ENCODE assay signal across 18 mouse cellular contexts in genomic region chr8:80843744-80844434, GRCm38 (mm10). TPM values are rescaled to one million over a fixed set of nuclear protein-coding genes. Genes with fewer than 3 reads are reported as not detected.
DNase-seq lines count a peak whose midpoint lies in the region; ATAC-seq and TF ChIP-seq lines count a peak whose summit lies in the region.
"Had no signal": no experiment of that assay in that cellular context is flagged by ENCODE, and none has a peak within 500 bp of the region (broad histone marks: within the 10 kb centered on the region; RNA-seq: fewer than 3 reads in every experiment).

No protein-coding gene starts in this region.

- H3K36me3 ChIP-seq in heart, embryonic 10.5 days = peaks cover 8% of the 10 kb centered on the region; the same call in 1 of the 2 replicates
- no peaks in the 10 kb centered on the region for H3K36me3 ChIP-seq in kidney, embryonic 16.5 days (ENCODE audit: insufficient read depth, low read length)
- no peaks in the 10 kb centered on the region for H3K36me3 ChIP-seq in limb, embryonic 14.5 days (ENCODE audit: control insufficient read depth, insufficient read depth, low read length)
- H3K36me3 ChIP-seq in forebrain, postnatal 0 days (ENCODE audit: insufficient read depth) = no peaks in the 10 kb centered on the region
- H3K36me3 ChIP-seq: limb, embryonic 13.5 days; midbrain, embryonic 12.5 days; neural tube, embryonic 13.5 days had no signal

- peaks cover 57% of the 10 kb centered on the region for H3K4me1 ChIP-seq in heart, embryonic 10.5 days
- H3K4me1 ChIP-seq in kidney, embryonic 16.5 days (ENCODE audit: insufficient read depth, low read length) = peaks cover 18% of the 10 kb centered on the region
- peaks cover 38% of the 10 kb centered on the region for H3K4me1 ChIP-seq in limb, embryonic 14.5 days (ENCODE audit: control insufficient read depth, insufficient read depth, low read length)
- H3K4me1 ChIP-seq in forebrain, postnatal 0 days (ENCODE audit: insufficient read depth) = no peaks in the 10 kb centered on the region
- H3K4me1 ChIP-seq: midbrain, embryonic 12.5 days had no signal

- no peak overlapping the region for H3K4me2 ChIP-seq in kidney, embryonic 16.5 days (replicated peaks; ENCODE audit: low read depth, low read length)
- H3K4me2 ChIP-seq in limb, embryonic 14.5 days (replicated peaks; ENCODE audit: low read depth, low read length, severe bottlenecking) = no peak overlapping the region
- no peak overlapping the region for H3K4me2 ChIP-seq in forebrain, postnatal 0 days (ENCODE audit: low read depth)
- H3K4me2 ChIP-seq: limb, embryonic 13.5 days; midbrain, embryonic 12.5 days; neural tube, embryonic 13.5 days had no signal

- TF ChIP-seq POLR2A in limb, embryonic 14.5 days (IDR thresholded peaks at IDR 0.05; ENCODE audit: borderline replicate concordance, extremely low read depth, insufficient read depth, insufficient read length) = no peak

- intact Hi-C loops in heart, postnatal 14 days (cut with DNase I) = no loop called here

- no peak for DNase-seq in heart, embryonic 10.5 days (ENCODE audit: low spot score)
- DNase-seq in heart, postnatal 14 days = no peak
- no peak for DNase-seq in kidney, postnatal 4 days
- DNase-seq in fibroblast of lung, adult 2 months (ENCODE audit: low read depth) = peak; percentile 87
- DNase-seq in limb, embryonic 14.5 days (ENCODE audit: low spot score) = no peak
- no peak for DNase-seq in MN1 (ENCODE audit: low spot score)
- no peak for DNase-seq in forebrain, postnatal 0 days
- DNase-seq: cerebellum, adult 9-11 months; kidney, adult 8-10 months; right cerebral cortex, postnatal 14 days; thymus, postnatal 25 days had no signal

- no peaks in the 10 kb centered on the region for H3K9me3 ChIP-seq in heart, embryonic 10.5 days
- no peaks in the 10 kb centered on the region for H3K9me3 ChIP-seq in kidney, embryonic 16.5 days (ENCODE audit: low read length)
- no peaks in the 10 kb centered on the region for H3K9me3 ChIP-seq in limb, embryonic 14.5 days (ENCODE audit: control insufficient read depth, low read length)
- H3K9me3 ChIP-seq in forebrain, postnatal 0 days (ENCODE audit: low read length) = no peaks in the 10 kb centered on the region
- H3K9me3 ChIP-seq: limb, embryonic 13.5 days; midbrain, embryonic 12.5 days; neural tube, embryonic 13.5 days had no signal

- peak overlapping the region; percentile 77 for H3K27ac ChIP-seq in heart, embryonic 10.5 days
- H3K27ac ChIP-seq in kidney, embryonic 16.5 days (ENCODE audit: low read length) = peak overlapping the region; percentile 52; the same call in 1 of the 2 replicates
- peak overlapping the region; percentile 19; the same call in 1 of the 2 replicates for H3K27ac ChIP-seq in limb, embryonic 14.5 days (replicated peaks; ENCODE audit: low read depth, low read length)
- no peak overlapping the region for H3K27ac ChIP-seq in forebrain, postnatal 0 days (ENCODE audit: low read depth, low read length)
- H3K27ac ChIP-seq: hindbrain, postnatal 0 days; limb, embryonic 13.5 days; midbrain, embryonic 12.5 days; neural tube, embryonic 13.5 days had no signal

- ATAC-seq in kidney, embryonic 16.5 days (ENCODE audit: low FRiP score, low TSS enrichment) = no peak
- no peak for ATAC-seq in limb, embryonic 14.5 days (ENCODE audit: low FRiP score, low read depth)
- ATAC-seq in forebrain, postnatal 0 days = no peak
- ATAC-seq: forebrain, embryonic 14.5 days; hindbrain, postnatal 0 days; Patski had no signal

- WGBS in heart, embryonic 10.5 days = 64% methylated on average over 9 of the region's 9 CpGs
- 82% methylated on average over 9 of the region's 9 CpGs for WGBS in kidney, embryonic 16.5 days
- WGBS in limb, embryonic 14.5 days = 60% methylated on average over 9 of the region's 9 CpGs
- WGBS in forebrain, postnatal 0 days = 88% methylated on average over 9 of the region's 9 CpGs

- H3K27me3 ChIP-seq in heart, embryonic 10.5 days (ENCODE audit: insufficient read depth, poor library complexity, severe bottlenecking) = no peaks in the 10 kb centered on the region
- H3K27me3 ChIP-seq in kidney, embryonic 16.5 days (ENCODE audit: insufficient read depth, low read length) = no peaks in the 10 kb centered on the region
- H3K27me3 ChIP-seq in limb, embryonic 14.5 days (ENCODE audit: control insufficient read depth, insufficient read depth, low read length) = no peaks in the 10 kb centered on the region
- no peaks in the 10 kb centered on the region for H3K27me3 ChIP-seq in forebrain, postnatal 0 days (ENCODE audit: insufficient read depth, low read length)
- H3K27me3 ChIP-seq: limb, embryonic 13.5 days; midbrain, embryonic 12.5 days; neural tube, embryonic 13.5 days; Patski had no signal

- H3K4me3 ChIP-seq in heart, embryonic 10.5 days = no peak overlapping the region
- H3K4me3 ChIP-seq in kidney, embryonic 16.5 days (ENCODE audit: low read length) = no peak overlapping the region
- no peak overlapping the region for H3K4me3 ChIP-seq in limb, embryonic 14.5 days (replicated peaks; ENCODE audit: low read length)
- no peak overlapping the region for H3K4me3 ChIP-seq in forebrain, postnatal 0 days (ENCODE audit: low read depth, low read length)
- H3K4me3 ChIP-seq: limb, embryonic 13.5 days; midbrain, embryonic 12.5 days; neural tube, embryonic 13.5 days had no signal

- TF ChIP-seq CTCF in forebrain, postnatal 0 days (IDR thresholded peaks at IDR 0.05; ENCODE audit: low read depth) = no peak

- H3K9ac ChIP-seq in kidney, embryonic 16.5 days (replicated peaks; ENCODE audit: low read length) = no peak overlapping the region
- H3K9ac ChIP-seq in limb, embryonic 14.5 days (ENCODE audit: low read depth, low read length, severe bottlenecking) = no peak overlapping the region
- no peak overlapping the region for H3K9ac ChIP-seq in forebrain, postnatal 0 days
- H3K9ac ChIP-seq: limb, embryonic 13.5 days; midbrain, embryonic 12.5 days; neural tube, embryonic 13.5 days had no signal

RNA-seq across cellular contexts. Expression of gene Gab1, which starts 36.4 kb away (rescaled TPM):
- polyA plus RNA-seq in heart, embryonic 10.5 days (2016; fragmentation: Nextera tagmentation; extraction: Ambion mirVana) = 24.8 and 37.6 TPM in 2 replicates
- 10 to 100 TPM; 35.5 to 40.0 TPM for total RNA-seq in heart, postnatal 14 days (2021)
- polyA plus RNA-seq in kidney, embryonic 16.5 days (2015; fragmentation: Nextera tagmentation; extraction: Ambion mirVana) = 14.7 and 15.6 TPM in 2 replicates
- polyA plus RNA-seq in limb, embryonic 14.5 days (2012; rRNA removed) = 44.8 and 56.3 TPM in 2 replicates
- 41.3 and 47.2 TPM in 2 replicates for polyA plus RNA-seq in limb, embryonic 14.5 days (2014; fragmentation: Nextera tagmentation; extraction: Ambion mirVana)
- total RNA-seq in forebrain, postnatal 0 days (2014; rRNA removed) = 10.7 and 15.7 TPM in 2 replicates
- 7.5 and 9.8 TPM in 2 replicates for polyA plus RNA-seq in forebrain, postnatal 0 days (2015; fragmentation: Nextera tagmentation; extraction: Ambion mirVana)
